Comparison of ENCODE assay signal across 14 mouse cellular contexts in the genomic region with DNA sequence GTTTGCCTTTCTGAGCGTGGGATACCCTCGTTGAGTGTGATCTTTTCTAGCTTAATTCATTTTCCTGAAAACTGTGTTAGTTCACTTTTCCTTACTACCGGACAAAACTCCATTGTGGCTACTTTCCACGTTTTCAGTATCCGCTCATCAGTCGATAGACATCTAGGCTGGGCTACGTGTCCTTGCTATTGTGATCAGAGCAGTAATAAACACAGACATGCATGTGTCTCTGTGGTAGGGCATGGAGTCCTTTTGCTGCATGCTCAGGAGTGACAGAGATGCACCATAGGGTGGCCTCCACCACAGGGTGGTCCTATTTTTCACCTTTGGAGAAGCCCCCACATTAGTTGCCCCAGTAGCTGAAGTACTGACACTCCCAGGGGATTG. TPM values are rescaled to one million over a fixed set of nuclear protein-coding genes. Genes with fewer than 3 reads are reported as not detected.
DNase-seq lines count a peak whose midpoint lies in the region; ATAC-seq and TF ChIP-seq lines count a peak whose summit lies in the region.
"Had no signal": no experiment of that assay in that cellular context is flagged by ENCODE, and none has a peak within 500 bp of the region (broad histone marks: within the 10 kb centered on the region; RNA-seq: fewer than 3 reads in every experiment).

No protein-coding gene starts in this region.

- H3K27me3 ChIP-seq in heart, embryonic 14.5 days (ENCODE audit: control insufficient read depth, insufficient read depth, low read length), result no peaks in the 10 kb centered on the region
- no peaks in the 10 kb centered on the region for H3K27me3 ChIP-seq in kidney, postnatal 0 days (ENCODE audit: insufficient read depth, low read length)
- H3K27me3 ChIP-seq in embryonic facial prominence, embryonic 12.5 days, result no peaks in the 10 kb centered on the region
- no peaks in the 10 kb centered on the region for H3K27me3 ChIP-seq in limb, embryonic 13.5 days
- H3K27me3 ChIP-seq: midbrain, embryonic 12.5 days had no signal

- DNase-seq in heart, postnatal 36 days, result no peak
- DNase-seq in kidney, postnatal 0 days (ENCODE audit: low spot score), result no peak
- no peak for DNase-seq in kidney, postnatal 25 days
- no peak for DNase-seq in cerebellum, postnatal 10 days
- DNase-seq: cerebellum, postnatal 14 days; gastrocnemius, postnatal 14 days; kidney, adult 8-10 months; spleen, adult 18-20 months had no signal

- H3K9me3 ChIP-seq in heart, embryonic 14.5 days (ENCODE audit: control insufficient read depth, low read length), result no peaks in the 10 kb centered on the region
- H3K9me3 ChIP-seq in kidney, postnatal 0 days (replicated peaks; ENCODE audit: low read length), result no peaks in the 10 kb centered on the region
- no peaks in the 10 kb centered on the region for H3K9me3 ChIP-seq in embryonic facial prominence, embryonic 12.5 days
- H3K9me3 ChIP-seq in limb, embryonic 13.5 days, result no peaks in the 10 kb centered on the region
- H3K9me3 ChIP-seq: midbrain, embryonic 12.5 days had no signal

- H3K36me3 ChIP-seq in heart, embryonic 14.5 days (ENCODE audit: control insufficient read depth, insufficient read depth, low read length), result no peaks in the 10 kb centered on the region
- no peaks in the 10 kb centered on the region for H3K36me3 ChIP-seq in kidney, postnatal 0 days (ENCODE audit: insufficient read depth, low read length)
- H3K36me3 ChIP-seq in embryonic facial prominence, embryonic 12.5 days, result peaks cover 4% of the 10 kb centered on the region; the same call in 1 of the 2 replicates
- no peaks in the 10 kb centered on the region for H3K36me3 ChIP-seq in limb, embryonic 13.5 days
- H3K36me3 ChIP-seq: midbrain, embryonic 12.5 days had no signal

- peak overlapping the region; percentile 48; the same call in 1 of the 2 replicates for H3K4me2 ChIP-seq in heart, embryonic 14.5 days (ENCODE audit: low read length)
- no peak overlapping the region for H3K4me2 ChIP-seq in kidney, postnatal 0 days (ENCODE audit: low read length)
- no peak overlapping the region for H3K4me2 ChIP-seq in embryonic facial prominence, embryonic 12.5 days (replicated peaks)
- peak overlapping the region; percentile 45; the same call in 1 of the 2 replicates for H3K4me2 ChIP-seq in limb, embryonic 13.5 days (replicated peaks)
- H3K4me2 ChIP-seq: hindbrain, embryonic 14.5 days; midbrain, embryonic 12.5 days had no signal

- TF ChIP-seq CTCF in kidney, postnatal 0 days (IDR thresholded peaks at IDR 0.05; ENCODE audit: low read depth), result no peak

- no peak overlapping the region for H3K4me3 ChIP-seq in heart, embryonic 14.5 days (ENCODE audit: control insufficient read depth in 1 of 2, insufficient read depth in 1 of 2, low read depth in 1 of 2, low read length in 2 of 2)
- H3K4me3 ChIP-seq in kidney, postnatal 0 days (replicated peaks; ENCODE audit: low read depth, low read length), result no peak overlapping the region
- no peak overlapping the region for H3K4me3 ChIP-seq in embryonic facial prominence, embryonic 12.5 days
- H3K4me3 ChIP-seq in limb, embryonic 13.5 days, result no peak overlapping the region
- H3K4me3 ChIP-seq: left cerebral cortex, adult 2 months; midbrain, embryonic 12.5 days had no signal

- H3K9ac ChIP-seq in heart, embryonic 14.5 days (ENCODE audit: low read length), result no peak overlapping the region
- no peak overlapping the region for H3K9ac ChIP-seq in kidney, postnatal 0 days (ENCODE audit: low read depth, low read length)
- no peak overlapping the region for H3K9ac ChIP-seq in embryonic facial prominence, embryonic 12.5 days
- no peak overlapping the region for H3K9ac ChIP-seq in limb, embryonic 13.5 days
- H3K9ac ChIP-seq: hindbrain, embryonic 14.5 days; midbrain, embryonic 12.5 days had no signal

- WGBS in heart, embryonic 14.5 days, result 70% methylated on average over 7 of the region's 7 CpGs
- WGBS in kidney, postnatal 0 days, result 72% methylated on average over 7 of the region's 7 CpGs
- WGBS in embryonic facial prominence, embryonic 12.5 days, result 73% methylated on average over 7 of the region's 7 CpGs
- WGBS in limb, embryonic 13.5 days, result 70% methylated on average over 7 of the region's 7 CpGs

- intact Hi-C loops in heart, postnatal 36 days (cut with DNase I), result no loop called here

- ATAC-seq in heart, embryonic 14.5 days (ENCODE audit: insufficient number of reproducible peaks, insufficient read depth, low FRiP score, low read depth), result no peak
- ATAC-seq in kidney, postnatal 0 days (replicated peaks; ENCODE audit: low FRiP score, low read depth), result no peak
- no peak for ATAC-seq in embryonic facial prominence, embryonic 12.5 days (ENCODE audit: insufficient number of reproducible peaks, insufficient read depth, low FRiP score, low TSS enrichment)
- ATAC-seq in limb, embryonic 13.5 days (ENCODE audit: low FRiP score, low read depth), result no peak

- H3K27ac ChIP-seq in heart, embryonic 14.5 days (replicated peaks in 1 of 2; ENCODE audit: control insufficient read depth in 1 of 2, insufficient read depth in 1 of 2, low read depth in 2 of 2, low read length in 2 of 2), result no peak overlapping the region
- 0 out of 2 replicates have a peak overlapping the region, but pooled peaks have one; percentile 1 for H3K27ac ChIP-seq in kidney, postnatal 0 days
- 0 out of 2 replicates have a peak overlapping the region, but pooled peaks have one; percentile 63 for H3K27ac ChIP-seq in embryonic facial prominence, embryonic 12.5 days
- 0 out of 2 replicates have a peak overlapping the region, but pooled peaks have one; percentile 10 for H3K27ac ChIP-seq in limb, embryonic 13.5 days
- H3K27ac ChIP-seq: hindbrain, embryonic 14.5 days; left cerebral cortex, adult 2 months; midbrain, embryonic 12.5 days had no signal

- H3K4me1 ChIP-seq in heart, embryonic 14.5 days (ENCODE audit: control insufficient read depth in 2 of 2, insufficient read depth in 2 of 2, low read length in 2 of 2), result peaks cover 0 to 16% of the 10 kb centered on the region in 2 experiments; a peak in 2 of 4 replicates
- peaks cover 8% of the 10 kb centered on the region for H3K4me1 ChIP-seq in kidney, postnatal 0 days (replicated peaks; ENCODE audit: insufficient read depth, low read length)
- peaks cover 43% of the 10 kb centered on the region for H3K4me1 ChIP-seq in embryonic facial prominence, embryonic 12.5 days
- peaks cover 59% of the 10 kb centered on the region for H3K4me1 ChIP-seq in limb, embryonic 13.5 days

RNA-seq across cellular contexts. Expression of a gene that starts 7.2 kb away (rescaled TPM):
- polyA plus RNA-seq in heart, embryonic 14.5 days (2014; fragmentation: Nextera tagmentation; extraction: Ambion mirVana), result 14.4 and 15.7 TPM in 2 replicates
- 1 to 10 TPM; 2.0 to 3.7 TPM for total RNA-seq in heart, postnatal 36 days (2021)
- 11.5 and 12.3 TPM in 2 replicates for polyA plus RNA-seq in kidney, postnatal 0 days (2015; fragmentation: Nextera tagmentation; extraction: Ambion mirVana)
- 79.3 and 81.3 TPM in 2 replicates for polyA plus RNA-seq in embryonic facial prominence, embryonic 12.5 days (2016; fragmentation: Nextera tagmentation; extraction: Ambion mirVana)
- polyA plus RNA-seq in limb, embryonic 13.5 days (2015; fragmentation: Nextera tagmentation; extraction: Ambion mirVana), result 61.5 and 66.1 TPM in 2 replicates

Comparison
In these comparisons a context has a peak if more than half of its experiments do, and no peak if none do; other contexts are left out.
1. H3K27ac ChIP-seq: peak in kidney, postnatal 0 days (single experiment), embryonic facial prominence, embryonic 12.5 days (single experiment) and limb, embryonic 13.5 days (single experiment); none in heart, embryonic 14.5 days (0 of 2).
2. H3K4me2 ChIP-seq: peak in heart, embryonic 14.5 days (single experiment) and limb, embryonic 13.5 days (single experiment); none in kidney, postnatal 0 days (single experiment) and embryonic facial prominence, embryonic 12.5 days (single experiment).